Mouse (Mus musculus) liver, adult 2 months (tissue): Measurements from ENCODE around the gene Ift46.

Experiments
- CTCF ChIP-seq: fragments of 200-500 bp; IDR thresholded peaks from 2 replicates; pipeline ENCODE4 v1.5.1; 2011; ENCODE audit warnings: low read depth, low read length, control low read depth
- POLR2A ChIP-seq: fragments of 200-500 bp; IDR thresholded peaks from 2 replicates; pipeline ENCODE4 v1.6.1; 2011; ENCODE audit warnings: low read length, control low read depth; ENCODE audit not compliant: insufficient read depth; ENCODE audit errors: extremely low read depth

- TF ChIP-seq POLR2A, result no peak
- TF ChIP-seq CTCF, result no peak
These were observed 25.1 kb downstream of the Ift46 start for GRCm38 (mm10) chr9:44792842-44793241.
